Mouse (Mus musculus): Measurements from ENCODE around the gene Gm10229. TPM values are rescaled to one million over a fixed set of nuclear protein-coding genes. Genes with fewer than 3 reads are reported as not detected.

The Gm10229 gene
- polyA plus RNA-seq (2012; rRNA removed; ENCODE audit: low replicate concordance), result not detected in 2 replicates

GRCm38 (mm10) chr16:89014984-89015383 lies at the start of gene Gm10229:
Gene Gm10229, plus strand, starts transcription at chr16:89015284.

DNA sequence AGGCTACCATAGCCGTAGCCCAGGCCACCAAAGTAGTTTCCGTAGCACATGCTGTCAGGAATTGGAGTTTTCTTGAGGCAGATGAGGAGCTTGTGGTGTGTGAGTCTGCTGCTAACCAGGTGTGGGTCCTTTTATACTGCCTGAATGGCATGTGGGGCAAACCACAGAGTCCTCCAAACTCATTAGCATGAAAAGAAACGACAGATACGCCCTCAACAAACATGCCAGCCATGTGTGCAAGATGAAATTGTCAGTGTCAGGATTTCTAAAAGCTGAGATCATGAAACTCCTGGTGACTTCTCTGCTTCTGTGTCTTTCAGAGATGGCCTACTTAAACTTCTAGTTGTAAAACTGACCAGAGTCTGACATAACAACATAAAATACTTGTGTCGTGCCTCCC lies 4.4 kb upstream of the Gm10229 start, which contains the start of gene Krtap22-2:
TSS of gene Krtap22-2 (minus strand) at position 101 of the 400 bp plus-strand sequence.

GRCm38 (mm10) chr16:89031399-89031798 lies 16.3 kb downstream of the Gm10229 start, which contains the start of gene Krtap6-1:
Gene Krtap6-1, plus strand, starts transcription at chr16:89031699.

GRCm38 (mm10) chr16:89041372-89041771 lies 26.3 kb downstream of the Gm10229 start, which contains the start of gene Gm10228:
Gene Gm10228, minus strand, starts transcription at chr16:89041472.

DNA sequence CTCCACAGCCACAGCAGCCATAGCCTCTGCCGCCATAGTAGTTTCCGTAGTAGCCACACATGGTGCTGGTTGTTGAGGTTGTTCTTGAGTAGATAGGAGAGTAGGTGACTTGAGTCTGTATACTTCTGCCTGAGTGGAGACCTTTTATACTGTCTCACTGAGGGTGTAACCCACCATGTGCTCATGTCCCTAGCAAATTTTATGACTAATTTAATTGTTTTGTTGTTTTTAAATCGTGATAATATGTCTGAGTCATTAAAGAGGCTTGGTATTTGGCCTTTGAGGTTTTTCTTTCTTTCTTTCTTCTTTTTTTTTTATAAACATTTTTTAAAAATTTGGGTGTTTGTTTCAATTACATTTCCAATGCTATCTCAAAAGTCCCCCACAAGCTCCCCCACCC lies 32.7 kb downstream of the Gm10229 start, which contains the start of gene Krtap6-5:
TSS of gene Krtap6-5 (minus strand) at position 101 of the 400 bp plus-strand sequence.

DNA sequence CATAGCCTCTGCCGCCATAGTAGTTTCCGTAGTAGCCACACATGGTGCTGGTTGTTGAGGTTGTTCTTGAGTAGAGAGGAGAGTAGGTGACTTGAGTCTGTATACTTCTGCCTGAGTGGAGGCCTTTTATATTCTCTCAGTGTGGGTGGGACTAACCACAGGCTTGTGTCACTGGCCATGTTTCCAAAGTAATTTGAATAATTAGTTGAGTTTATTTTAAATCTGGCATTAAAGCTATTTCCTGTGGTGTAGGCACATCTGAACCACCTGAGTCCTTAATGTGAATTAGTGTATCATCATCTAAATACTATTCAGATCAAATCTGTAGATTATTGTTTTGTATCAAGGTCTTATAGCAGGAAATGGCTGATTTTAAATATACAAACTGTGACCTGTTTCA lies 48.8 kb downstream of the Gm10229 start, which contains the start of gene 1110025L11Rik:
TSS of gene 1110025L11Rik (minus strand) at position 101 of the 400 bp plus-strand sequence.

Other genes starting within 250 kb of the Gm10229 start
- gene 2310057N15Rik, start 241.1 kb upstream of the Gm10229 start, polyA plus RNA-seq (2012; rRNA removed; ENCODE audit: low replicate concordance), result not detected in 2 replicates
- not detected in 2 replicates for gene Gm5965, start 237.4 kb upstream of the Gm10229 start, polyA plus RNA-seq (2012; rRNA removed; ENCODE audit: low replicate concordance)
- not detected in 2 replicates for gene Gm20741, start 203.1 kb upstream of the Gm10229 start, polyA plus RNA-seq (2012; rRNA removed; ENCODE audit: low replicate concordance)
- not detected in 2 replicates for gene Krtap15, start 195.1 kb upstream of the Gm10229 start, polyA plus RNA-seq (2012; rRNA removed; ENCODE audit: low replicate concordance)
- gene Krtap14, start 189.1 kb upstream of the Gm10229 start, polyA plus RNA-seq (2012; rRNA removed; ENCODE audit: low replicate concordance), result not detected in 2 replicates
- not detected in 2 replicates for gene Krtap19-1, start 145.9 kb upstream of the Gm10229 start, polyA plus RNA-seq (2012; rRNA removed; ENCODE audit: low replicate concordance)
- gene Krtap19-2, start 141.0 kb upstream of the Gm10229 start, polyA plus RNA-seq (2012; rRNA removed; ENCODE audit: low replicate concordance), result not detected in 2 replicates
- gene Krtap19-3, start 137.2 kb upstream of the Gm10229 start, polyA plus RNA-seq (2012; rRNA removed; ENCODE audit: low replicate concordance), result not detected in 2 replicates
- not detected in 2 replicates for gene Krtap19-4, start 130.2 kb upstream of the Gm10229 start, polyA plus RNA-seq (2012; rRNA removed; ENCODE audit: low replicate concordance)
- not detected in 2 replicates for gene Krtap19-5, start 118.8 kb upstream of the Gm10229 start, polyA plus RNA-seq (2012; rRNA removed; ENCODE audit: low replicate concordance)
- not detected in 2 replicates for gene Krtap19-9b, start 83.0 kb upstream of the Gm10229 start, polyA plus RNA-seq (2012; rRNA removed; ENCODE audit: low replicate concordance)
- not detected in 2 replicates for gene Krtap16-3, start 52.4 kb upstream of the Gm10229 start, polyA plus RNA-seq (2012; rRNA removed; ENCODE audit: low replicate concordance)
- gene Krtap22-2, start 4.5 kb upstream of the Gm10229 start, polyA plus RNA-seq (2012; rRNA removed; ENCODE audit: low replicate concordance), result not detected in 2 replicates
- not detected in 2 replicates for gene Krtap6-1, start 16.4 kb downstream of the Gm10229 start, polyA plus RNA-seq (2012; rRNA removed; ENCODE audit: low replicate concordance)
- gene Gm10228, start 26.2 kb downstream of the Gm10229 start, polyA plus RNA-seq (2012; rRNA removed; ENCODE audit: low replicate concordance), result not detected in 2 replicates
- not detected in 2 replicates for gene Krtap6-5, start 32.6 kb downstream of the Gm10229 start, polyA plus RNA-seq (2012; rRNA removed; ENCODE audit: low replicate concordance)
- gene 1110025L11Rik, start 48.7 kb downstream of the Gm10229 start, polyA plus RNA-seq (2012; rRNA removed; ENCODE audit: low replicate concordance), result not detected in 2 replicates
- gene Krtap6-3, start 68.7 kb downstream of the Gm10229 start, polyA plus RNA-seq (2012; rRNA removed; ENCODE audit: low replicate concordance), result not detected in 2 replicates
- not detected in 2 replicates for gene Gm6358, start 125.6 kb downstream of the Gm10229 start, polyA plus RNA-seq (2012; rRNA removed; ENCODE audit: low replicate concordance)
- not detected in 2 replicates for gene Gm10061, start 135.8 kb downstream of the Gm10229 start, polyA plus RNA-seq (2012; rRNA removed; ENCODE audit: low replicate concordance)
- not detected in 2 replicates for gene Gm9789, start 142.7 kb downstream of the Gm10229 start, polyA plus RNA-seq (2012; rRNA removed; ENCODE audit: low replicate concordance)
- gene Gm7735, start 154.2 kb downstream of the Gm10229 start, polyA plus RNA-seq (2012; rRNA removed; ENCODE audit: low replicate concordance), result not detected in 2 replicates
- gene 1110057P08Rik, start 159.5 kb downstream of the Gm10229 start, polyA plus RNA-seq (2012; rRNA removed; ENCODE audit: low replicate concordance), result not detected in 2 replicates
- gene Krtap20-2, start 190.6 kb downstream of the Gm10229 start, polyA plus RNA-seq (2012; rRNA removed; ENCODE audit: low replicate concordance), result not detected in 2 replicates

All from subcutaneous adipose tissue, adult 2 months (tissue).